Mouse (Mus musculus) G1E (cell line): ENCODE measurements around the gene Sulf2. TPM values are rescaled to one million over a fixed set of nuclear protein-coding genes. Genes with fewer than 3 reads are reported as not detected.

Experiments
- ATAC-seq: 2 replicates; pipeline ENCODE4 v1.8.0; 2016; ENCODE audit warnings: mild to moderate bottlenecking; ENCODE audit not compliant: insufficient number of reproducible peaks, poor library complexity, low FRiP score, severe bottlenecking; ENCODE audit errors: extremely low read depth
- DNase-seq: peaks from one replicate; pipeline ENCODE4 v3.0.0; 2012; ENCODE audit warnings: low spot score
- H3K27me3 ChIP-seq: 2 replicates; pipeline ENCODE4 v1.6.1; 2012; ENCODE audit warnings: mild to moderate bottlenecking, low read length, inconsistent platforms; ENCODE audit not compliant: insufficient read depth
- H3K36me3 ChIP-seq: replicated peaks from 2 replicates; pipeline ENCODE3; 2012; ENCODE audit warnings: mild to moderate bottlenecking, inconsistent platforms
- H3K4me1 ChIP-seq: 2 replicates; pipeline ENCODE4 v1.6.1; 2012; ENCODE audit warnings: low read depth, low read length, inconsistent platforms, mixed read lengths; ENCODE audit not compliant: insufficient read depth
- H3K4me3 ChIP-seq: 2 replicates; pipeline ENCODE4 v1.5.1; 2012; ENCODE audit warnings: low read depth, mild to moderate bottlenecking, inconsistent platforms, low read length, moderate library complexity, mixed read lengths
- H3K9me3 ChIP-seq: replicated peaks from 2 replicates; pipeline ENCODE4 v1.6.1; 2012; ENCODE audit warnings: inconsistent platforms
- CTCF ChIP-seq: IDR thresholded peaks from 2 replicates; pipeline ENCODE4 v1.5.1; 2012; ENCODE audit warnings: low read depth, low read length, inconsistent platforms, mixed read lengths
- GATA1 ChIP-seq: IDR thresholded peaks from 2 replicates; pipeline ENCODE4 v1.6.1; 2012; ENCODE audit warnings: borderline replicate concordance, low read length, inconsistent platforms, mixed read lengths
- GATA2 ChIP-seq: IDR thresholded peaks from 2 replicates; pipeline ENCODE4 v1.6.1; 2012; ENCODE audit warnings: low read depth, low read length, inconsistent platforms, borderline replicate concordance
- POLR2AphosphoS5 ChIP-seq: IDR thresholded peaks from 2 replicates; pipeline ENCODE4 v1.6.1; 2012; ENCODE audit warnings: low read depth, low read length, inconsistent platforms; ENCODE audit not compliant: insufficient replicate concordance
- TAL1 ChIP-seq: conservative IDR thresholded peaks from 2 replicates; pipeline ENCODE4 v1.6.1; 2012; ENCODE audit warnings: low read depth, low read length, inconsistent platforms, mixed read lengths
- polyA plus RNA-seq: library from polyadenylated mRNA; stranded (reverse); fragments of >175 nt; gene quantifications from 2 replicates; pipeline ENCODE4 v1.2.3, GENCODE M21; 2012
- total RNA-seq, 2 experiments: library from RNA; stranded (forward) in 1 of 2; stranded (reverse) in 1 of 2; fragments of 200-1000 nt in 1 of 2; fragments of >200 nt in 1 of 2; fragmentation: Nextera tagmentation in 1 of 2; gene quantifications; 2 replicates each; pipeline ENCODE4 v1.2.3; 2014 to 2017

Gene Sulf2
- total and polyA plus RNA-seq, 3 experiments = 0.16 TPM; not detected in 2

DNA sequence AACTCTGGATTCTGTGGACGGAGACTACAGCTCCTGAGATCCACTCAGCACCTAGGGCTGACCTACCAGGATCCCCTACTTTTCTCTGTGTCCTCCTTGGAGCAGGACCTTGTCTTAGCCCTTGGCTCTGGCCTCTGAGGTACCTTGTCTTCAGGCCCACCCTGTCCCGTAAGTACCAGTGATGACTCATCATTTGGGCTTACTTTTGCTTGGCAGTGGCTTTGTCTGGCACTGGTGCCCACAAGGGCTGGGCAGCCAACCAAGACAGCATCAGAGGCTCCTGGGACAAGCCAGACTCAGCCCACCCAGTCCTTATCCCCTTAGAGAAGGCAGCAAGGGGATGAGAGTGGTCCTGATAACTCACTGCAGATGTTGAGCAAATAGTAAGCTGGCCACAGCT is 11.9 kb upstream of the Sulf2 start:
- H3K36me3 ChIP-seq = no peaks in the 10 kb centered on the region
- DNase-seq = no peak
- no peak for ATAC-seq
- no peak overlapping the region for H3K4me3 ChIP-seq
- H3K9me3 ChIP-seq = peaks cover 90% of the 10 kb centered on the region
- H3K4me1 ChIP-seq = no peaks in the 10 kb centered on the region
- H3K27me3 ChIP-seq = no peaks in the 10 kb centered on the region
- TF ChIP-seq TAL1 (no peak), CTCF (no peak), GATA2 (no peak)

DNA sequence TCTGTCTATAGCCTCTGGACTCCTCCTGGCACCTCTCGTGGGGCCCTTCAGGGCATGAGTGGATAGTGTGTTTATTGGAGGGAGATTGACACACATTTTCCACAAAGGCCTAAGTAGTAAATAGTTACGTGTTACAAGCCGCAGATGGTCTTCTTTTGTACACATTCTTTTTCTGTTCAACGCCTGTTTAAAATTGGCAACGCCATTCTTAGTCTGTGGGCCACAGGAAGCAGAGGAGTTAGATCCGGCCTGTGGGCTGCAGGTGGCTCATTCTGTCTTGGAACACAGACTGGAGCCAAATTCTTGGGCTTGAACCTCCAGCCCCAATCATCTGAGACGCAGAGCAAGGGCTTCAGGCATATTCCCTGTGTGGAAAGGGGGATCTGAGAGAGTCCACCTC is 9.9 kb upstream of the Sulf2 start:
- ATAC-seq = no peak

DNA sequence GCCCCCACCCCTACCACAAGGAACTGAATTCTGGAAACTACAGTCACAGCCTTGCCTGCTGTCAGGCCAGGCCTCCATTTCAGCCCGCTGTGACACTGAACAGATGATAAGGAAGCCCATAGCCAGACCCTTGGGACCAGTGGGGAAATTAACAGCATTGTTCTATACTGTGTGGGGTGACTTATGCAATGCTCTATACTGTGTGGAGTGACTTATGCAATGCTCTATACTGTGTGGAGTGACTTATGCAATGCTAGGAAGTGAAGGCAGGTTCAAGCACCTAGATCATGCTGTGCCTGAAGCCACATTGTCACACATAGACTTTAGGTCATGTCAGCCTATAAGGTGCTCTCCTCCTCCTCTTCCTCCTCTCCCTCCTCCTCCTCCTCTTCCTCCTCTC is 9.1 kb upstream of the Sulf2 start:
- Histone ChIP-seq H3K27me3 (no peaks in the 10 kb centered on the region), H3K9me3 (peaks cover 90% of the 10 kb centered on the region), H3K36me3 (no peaks in the 10 kb centered on the region), H3K4me3 (no peak overlapping the region), H3K4me1 (no peaks in the 10 kb centered on the region)
- TF ChIP-seq GATA2 (no peak), CTCF (no peak), TAL1 (no peak), POLR2AphosphoS5 (no peak), GATA1 (no peak)
- ATAC-seq (no peak), DNase-seq (no peak)

More for the DNA sequence above, 9.9 kb upstream of the Sulf2 start:
- no peak for DNase-seq
- Histone ChIP-seq H3K4me3 (no peak overlapping the region), H3K27me3 (no peaks in the 10 kb centered on the region), H3K9me3 (peaks cover 93% of the 10 kb centered on the region), H3K36me3 (no peaks in the 10 kb centered on the region), H3K4me1 (no peaks in the 10 kb centered on the region)
- no peak for TF ChIP-seq GATA2
- no peak for TF ChIP-seq POLR2AphosphoS5

DNA sequence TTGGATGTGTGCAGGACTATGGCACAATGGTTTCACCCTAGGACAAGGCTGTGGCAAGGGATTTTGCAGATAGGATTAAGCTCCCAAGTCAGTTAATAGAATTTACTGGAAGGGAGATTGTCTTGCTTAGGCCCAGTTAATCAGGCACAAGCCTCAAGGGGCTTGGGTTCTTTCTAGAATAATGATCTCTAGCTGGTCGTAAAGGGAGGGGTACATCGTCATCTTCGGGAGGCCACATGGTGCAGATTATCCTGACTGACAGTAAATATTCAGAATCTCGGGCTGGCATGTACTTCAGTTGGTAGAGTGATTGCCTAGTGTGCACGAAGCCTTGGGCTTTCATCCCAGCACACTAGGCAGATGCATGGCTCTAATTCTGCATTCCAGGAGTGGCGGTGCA is 8.5 kb upstream of the Sulf2 start:
- Histone ChIP-seq H3K9me3 (peaks cover 87% of the 10 kb centered on the region), H3K4me1 (no peaks in the 10 kb centered on the region), H3K36me3 (no peaks in the 10 kb centered on the region), H3K27me3 (no peaks in the 10 kb centered on the region), H3K4me3 (no peak overlapping the region)
- ATAC-seq = no peak
- no peak for DNase-seq
- TF ChIP-seq GATA2 (no peak), GATA1 (no peak), TAL1 (no peak), POLR2AphosphoS5 (no peak), CTCF (no peak)

DNA sequence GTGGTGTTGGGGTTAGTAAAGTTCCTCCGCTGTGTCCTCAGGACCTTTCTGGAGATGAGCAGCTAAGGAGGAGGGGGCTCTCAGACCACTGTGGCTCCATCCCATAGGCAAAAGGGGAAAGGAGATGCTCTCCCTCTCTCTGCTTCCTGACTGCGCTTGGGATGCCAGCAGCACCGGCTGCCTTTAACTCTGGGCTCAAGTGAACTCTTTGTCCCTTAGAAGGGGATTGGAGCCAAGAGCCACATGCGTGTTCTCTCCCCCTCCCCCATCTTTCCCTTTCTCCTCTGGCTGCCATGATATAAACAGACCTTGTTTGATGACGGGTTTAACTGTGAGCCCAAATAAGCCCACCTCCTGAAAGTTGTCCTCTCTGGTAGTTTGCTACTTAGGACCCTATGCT is 7.8 kb upstream of the Sulf2 start:
- DNase-seq (no peak), ATAC-seq (no peak)
- no peaks in the 10 kb centered on the region for H3K36me3 ChIP-seq
- H3K4me1 ChIP-seq = no peaks in the 10 kb centered on the region
- H3K4me3 ChIP-seq = no peak overlapping the region
- H3K27me3 ChIP-seq = no peaks in the 10 kb centered on the region
- TF ChIP-seq POLR2AphosphoS5 (no peak), GATA1 (no peak)
- peaks cover 84% of the 10 kb centered on the region for H3K9me3 ChIP-seq

DNA sequence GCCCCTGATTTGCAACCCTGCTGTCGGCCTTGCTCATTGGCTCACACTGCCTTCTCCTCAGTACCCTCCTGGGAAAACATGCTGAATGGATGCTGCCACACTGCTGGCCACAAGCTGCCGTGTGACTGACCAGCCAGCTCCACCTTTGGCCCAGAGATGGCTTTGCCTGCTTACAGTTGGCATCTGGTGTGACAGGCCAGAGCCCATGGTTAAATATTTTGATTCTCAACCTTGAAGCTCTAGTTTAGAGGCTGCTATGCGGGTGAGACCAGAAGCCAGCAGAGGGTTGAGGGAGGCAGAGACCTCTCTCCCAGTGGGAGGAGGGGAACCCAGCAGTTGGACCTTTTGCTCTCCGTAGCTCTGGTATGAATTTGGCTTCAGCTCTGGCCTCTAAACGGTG is 6.7 kb upstream of the Sulf2 start:
- no peak for ATAC-seq
- DNase-seq = no peak
- Histone ChIP-seq H3K9me3 (peaks cover 79% of the 10 kb centered on the region), H3K27me3 (no peaks in the 10 kb centered on the region), H3K4me1 (no peaks in the 10 kb centered on the region), H3K36me3 (no peaks in the 10 kb centered on the region), H3K4me3 (no peak overlapping the region)
- TF ChIP-seq CTCF (no peak), GATA1 (no peak), TAL1 (no peak), GATA2 (no peak), POLR2AphosphoS5 (no peak)

DNA sequence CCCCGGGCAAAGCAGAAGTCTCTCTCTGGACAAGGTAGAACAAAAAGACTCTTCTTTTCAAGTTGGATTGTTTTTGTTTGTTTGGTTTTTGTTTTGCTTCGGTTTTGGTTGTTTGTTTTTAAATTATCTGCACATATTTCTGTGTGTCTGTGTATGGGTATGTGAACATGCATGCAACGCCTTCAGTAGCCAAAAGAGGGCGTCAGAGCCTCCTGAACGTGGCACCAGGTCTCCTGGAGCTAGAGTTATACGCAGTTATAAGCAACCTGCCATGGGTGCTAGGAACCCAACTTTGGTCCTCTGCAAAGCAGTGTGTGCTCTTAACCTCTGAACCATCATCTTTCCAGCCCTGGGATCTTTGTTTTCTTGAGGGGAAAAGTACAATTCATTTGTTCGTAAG is 3.8 kb upstream of the Sulf2 start:
- H3K27me3 ChIP-seq = no peaks in the 10 kb centered on the region
- TF ChIP-seq GATA1 = no peak
- TF ChIP-seq CTCF = no peak
- TF ChIP-seq POLR2AphosphoS5 = no peak
- no peak for TF ChIP-seq GATA2
- TF ChIP-seq TAL1 = no peak

More for the DNA sequence above, 3.8 kb upstream of the Sulf2 start:
- Histone ChIP-seq H3K4me1 (no peaks in the 10 kb centered on the region), H3K4me3 (no peak overlapping the region), H3K9me3 (peaks cover 82% of the 10 kb centered on the region), H3K36me3 (no peaks in the 10 kb centered on the region)
- ATAC-seq (no peak), DNase-seq (no peak)
